Mouse (Mus musculus) erythroblast, embryonic 14.5 days (primary cell): ENCODE measurements at regions not wholly inside any gene's neighbourhood (a gene's known extent, or its start where the extent isn't known, plus 50 kb on each side); places are given as distances from the start of the nearest gene placed in this dataset.

Experiments used
- GATA1 ChIP-seq: IDR thresholded peaks from 2 replicates; pipeline ENCODE4 v1.6.1; 2012; ENCODE audit warnings: low read length, inconsistent platforms, mixed read lengths
- TAL1 ChIP-seq: IDR thresholded peaks from 3 replicates; pipeline ENCODE4 v1.6.1; 2012; ENCODE audit warnings: low read length, inconsistent platforms, mixed read lengths

GRCm38 (mm10) chr12:86818201-86818600 lies 66.4 kb downstream of the Irf2bpl start:
- TF ChIP-seq TAL1 (no peak), GATA1 (no peak)
